Comparison of ENCODE assay signal across 8 mouse cellular contexts in genomic region chr17:34591029-34591993, GRCm38 (mm10). TPM values are rescaled to one million over a fixed set of nuclear protein-coding genes. Genes with fewer than 3 reads are reported as not detected.
DNase-seq lines count a peak whose midpoint lies in the region; ATAC-seq and TF ChIP-seq lines count a peak whose summit lies in the region.

Pbx2 (plus strand) TSS chr17:34591266.

- H3K4me2 ChIP-seq in embryonic facial prominence, embryonic 13.5 days, result peak within 1 kb of the TSS; percentile 96
- H3K4me2 ChIP-seq in heart, embryonic 14.5 days (ENCODE audit: low read length), result peak within 1 kb of the TSS; percentile 92
- peak within 1 kb of the TSS; percentile 96 for H3K4me2 ChIP-seq in lung, postnatal 0 days (replicated peaks; ENCODE audit: low read depth, low read length)

- no peak for TF ChIP-seq CTCF in MEL (IDR thresholded peaks at IDR 0.05 in 2 of 3, conservative IDR thresholded peaks at IDR 0.05 in 1 of 3; ENCODE audit: control insufficient read depth in 1 of 3, insufficient read depth in 1 of 3, low read depth in 2 of 3, low read length in 3 of 3, poor library complexity in 1 of 3, severe bottlenecking in 1 of 3)
- no peak for TF ChIP-seq CTCF in lung, postnatal 0 days (IDR thresholded peaks at IDR 0.05)

- peak within 1 kb of the TSS; percentile 99 for H3K9ac ChIP-seq in MEL (ENCODE audit: control insufficient read depth, low read depth, low read length, poor library complexity, severe bottlenecking)
- H3K9ac ChIP-seq in embryonic facial prominence, embryonic 13.5 days, result peak within 1 kb of the TSS; percentile 97
- H3K9ac ChIP-seq in heart, embryonic 14.5 days (ENCODE audit: low read length), result peak within 1 kb of the TSS; percentile 97
- peak within 1 kb of the TSS; percentile 84 for H3K9ac ChIP-seq in lung, postnatal 0 days (replicated peaks; ENCODE audit: low read depth)

- H3K27ac ChIP-seq in MEL (ENCODE audit: control insufficient read depth, low read depth, low read length), result peak within 1 kb of the TSS; percentile 63
- H3K27ac ChIP-seq in embryonic facial prominence, embryonic 13.5 days, result peak within 1 kb of the TSS; percentile 99
- peak within 1 kb of the TSS; percentile 85 to 94 for H3K27ac ChIP-seq in heart, embryonic 14.5 days (replicated peaks in 1 of 2; ENCODE audit: control insufficient read depth in 1 of 2, insufficient read depth in 1 of 2, low read depth in 2 of 2, low read length in 2 of 2)
- peak within 1 kb of the TSS; percentile 97 for H3K27ac ChIP-seq in lung, postnatal 0 days (ENCODE audit: low read length)

- no peaks in the 10 kb centered on the region for H3K9me3 ChIP-seq in MEL (replicated peaks; ENCODE audit: insufficient read depth, low read length)
- H3K9me3 ChIP-seq in embryonic facial prominence, embryonic 13.5 days, result no peaks in the 10 kb centered on the region
- H3K9me3 ChIP-seq in heart, embryonic 14.5 days (ENCODE audit: control insufficient read depth, low read length), result no peaks in the 10 kb centered on the region
- H3K9me3 ChIP-seq in lung, postnatal 0 days (ENCODE audit: low read length), result no peaks in the 10 kb centered on the region

- no peak for TF ChIP-seq POLR2A in MEL (IDR thresholded peaks at IDR 0.05; ENCODE audit: control insufficient read depth in 1 of 2, insufficient read depth in 1 of 2, low read depth in 1 of 2, low read length in 2 of 2, poor library complexity in 1 of 2)

- no peak for TF ChIP-seq EP300 in MEL (IDR thresholded peaks at IDR 0.05; ENCODE audit: low read depth in 1 of 2, low read length in 2 of 2)
- TF ChIP-seq EP300 in lung, postnatal 0 days (IDR thresholded peaks at IDR 0.05), result no peak

- TF ChIP-seq RAD21 in MEL (IDR thresholded peaks at IDR 0.05; ENCODE audit: low read depth, low read length), result no peak

- peak; percentile 89 for DNase-seq in A20 (ENCODE audit: low read depth, low spot score)
- DNase-seq in MEL (ENCODE audit: low read depth, low spot score), result peak; percentile 59
- DNase-seq in kidney, postnatal 4 days, result peak; percentile 55 to 73
- DNase-seq in lung, postnatal 0 days (ENCODE audit: low spot score), result peak; percentile 54
- peak; percentile 39 for DNase-seq in splenic B cell, adult 2 months (ENCODE audit: low read depth, low spot score)
- DNase-seq in c-Kit-positive CD71-positive TER-119-positive erythroid progenitor cells, embryonic 14.5 days (ENCODE audit: low spot score), result no peak

- ATAC-seq in embryonic facial prominence, embryonic 13.5 days (ENCODE audit: insufficient number of reproducible peaks, insufficient read depth, low FRiP score, low TSS enrichment, low read depth), result 0 out of 2 replicates have a peak, but pooled peaks have one; percentile 8
- ATAC-seq in heart, embryonic 14.5 days (ENCODE audit: insufficient number of reproducible peaks, insufficient read depth, low FRiP score, low read depth), result no peak
- no peak for ATAC-seq in lung, postnatal 0 days

- H3K36me3 ChIP-seq in MEL (ENCODE audit: control insufficient read depth in 1 of 2, insufficient read depth in 2 of 2, low read length in 2 of 2), result peaks cover 0 to 27% of the 10 kb centered on the region in 2 experiments; a peak in 3 of 4 replicates
- peaks cover 23% of the 10 kb centered on the region for H3K36me3 ChIP-seq in embryonic facial prominence, embryonic 13.5 days
- peaks cover 25% of the 10 kb centered on the region for H3K36me3 ChIP-seq in heart, embryonic 14.5 days (ENCODE audit: control insufficient read depth, insufficient read depth, low read length)
- H3K36me3 ChIP-seq in lung, postnatal 0 days (ENCODE audit: insufficient read depth, low read length), result peaks cover 11% of the 10 kb centered on the region; the same call in 1 of the 2 replicates
- peaks cover 8% of the 10 kb centered on the region for H3K36me3 ChIP-seq in splenic B cell, adult 2 months (ENCODE audit: control insufficient read depth, insufficient read depth, low read length, poor library complexity, severe bottlenecking)

- H3K4me1 ChIP-seq in MEL (ENCODE audit: control insufficient read depth in 1 of 2, insufficient read depth in 2 of 2, low read length in 2 of 2), result peaks cover 11 to 39% of the 10 kb centered on the region in 2 experiments
- H3K4me1 ChIP-seq in embryonic facial prominence, embryonic 13.5 days, result peaks cover 70% of the 10 kb centered on the region
- H3K4me1 ChIP-seq in heart, embryonic 14.5 days (ENCODE audit: control insufficient read depth in 2 of 2, insufficient read depth in 2 of 2, low read length in 2 of 2), result peaks cover 25 to 63% of the 10 kb centered on the region in 2 experiments
- peaks cover 28% of the 10 kb centered on the region; the same call in 1 of the 2 replicates for H3K4me1 ChIP-seq in lung, postnatal 0 days (ENCODE audit: insufficient read depth, low read depth, low read length)

- 4% methylated on average over 21 of the region's 21 CpGs for WGBS in embryonic facial prominence, embryonic 13.5 days
- WGBS in heart, embryonic 14.5 days, result 12% methylated on average over 21 of the region's 21 CpGs
- WGBS in lung, postnatal 0 days, result 5% methylated on average over 21 of the region's 21 CpGs

- no peaks in the 10 kb centered on the region for H3K27me3 ChIP-seq in MEL (ENCODE audit: control insufficient read depth in 1 of 2, insufficient read depth in 2 of 2, low read length in 2 of 2)
- no peaks in the 10 kb centered on the region for H3K27me3 ChIP-seq in embryonic facial prominence, embryonic 13.5 days
- no peaks in the 10 kb centered on the region for H3K27me3 ChIP-seq in heart, embryonic 14.5 days (ENCODE audit: control insufficient read depth, insufficient read depth, low read length)
- no peaks in the 10 kb centered on the region for H3K27me3 ChIP-seq in lung, postnatal 0 days (replicated peaks; ENCODE audit: insufficient read depth, low read length)
- 0 out of 2 replicates have a peak, but pooled peaks cover 2% of the 10 kb centered on the region for H3K27me3 ChIP-seq in splenic B cell, adult 2 months (ENCODE audit: control insufficient read depth, insufficient read depth, low read length, poor library complexity, severe bottlenecking)

- peak within 1 kb of the TSS; percentile 68 to 98 for H3K4me3 ChIP-seq in MEL (ENCODE audit: control insufficient read depth in 1 of 2, insufficient read depth in 1 of 2, low read depth in 2 of 2, low read length in 2 of 2)
- H3K4me3 ChIP-seq in embryonic facial prominence, embryonic 13.5 days, result peak within 1 kb of the TSS; percentile 86
- H3K4me3 ChIP-seq in heart, embryonic 14.5 days (ENCODE audit: control insufficient read depth in 1 of 2, insufficient read depth in 1 of 2, low read depth in 1 of 2, low read length in 2 of 2), result peak within 1 kb of the TSS; percentile 75 to 79
- H3K4me3 ChIP-seq in lung, postnatal 0 days (ENCODE audit: low read depth, low read length), result peak within 1 kb of the TSS; percentile 86

- H3K79me2 ChIP-seq in MEL (ENCODE audit: control insufficient read depth, insufficient read depth, low read length, poor library complexity), result peaks cover 16% of the 10 kb centered on the region

TF ChIP-seq in MEL, 35 proteins besides CTCF, POLR2A, EP300 and RAD21:
- TF ChIP-seq MYB (IDR thresholded peaks at IDR 0.05; ENCODE audit: low read depth, low read length), result no peak
- TF ChIP-seq SIN3A (IDR thresholded peaks at IDR 0.05; ENCODE audit: low read length), result peak; percentile 11; the same call in 1 of the 2 replicates

RNA-seq across cellular contexts. Expression of gene Pbx2, which starts in this region (rescaled TPM):
- 40.3 and 42.4 TPM in 2 replicates for total RNA-seq in MEL (2012; rRNA removed)
- polyA plus RNA-seq in MEL (2012; ENCODE audit: insufficient read depth in 1 of 2, insufficient read length in 2 of 2, low read depth in 1 of 2, low replicate concordance in 2 of 2, missing spikeins in 1 of 2), result 10 to 100 TPM in 1 of 2 experiments, not detected in 1; 76.7 TPM
- 14.8 and 19.2 TPM in 2 replicates for polyA plus RNA-seq in embryonic facial prominence, embryonic 13.5 days (2015; fragmentation: Nextera tagmentation; extraction: Ambion mirVana)
- polyA plus RNA-seq in heart, embryonic 14.5 days (2014; fragmentation: Nextera tagmentation; extraction: Ambion mirVana), result 5.4 and 7.9 TPM in 2 replicates
- polyA plus RNA-seq in lung, postnatal 0 days (2015; fragmentation: Nextera tagmentation; extraction: Ambion mirVana), result 15.0 and 15.6 TPM in 2 replicates
